8 mouse cellular contexts compared by ENCODE assay signal in the genomic region with DNA sequence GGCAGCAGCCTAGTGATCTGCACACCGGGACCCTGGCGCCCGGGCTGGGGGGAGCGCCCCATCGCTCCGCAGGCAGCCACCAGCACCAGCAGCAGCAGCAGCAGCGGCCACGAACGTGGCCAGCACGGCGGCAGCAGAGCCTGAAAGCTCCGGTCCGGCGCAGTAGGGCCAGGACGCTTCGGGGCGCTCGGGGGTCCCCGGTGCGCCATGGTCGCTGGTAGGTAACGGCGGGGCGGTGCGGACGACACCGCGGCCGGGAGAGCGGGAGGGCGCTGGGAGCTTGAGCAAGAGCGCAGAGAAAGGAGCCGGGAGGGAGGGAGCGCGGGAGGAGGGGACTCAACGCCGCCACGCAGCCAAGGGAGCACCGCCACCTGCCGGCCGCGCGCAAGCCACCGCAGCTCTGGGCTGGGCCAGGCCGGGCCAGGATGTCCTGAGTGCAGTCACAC. TPM values are rescaled to one million over a fixed set of nuclear protein-coding genes. Genes with fewer than 3 reads are reported as not detected.
DNase-seq lines count a peak whose midpoint lies in the region; ATAC-seq and TF ChIP-seq lines count a peak whose summit lies in the region.

A gene (minus strand): TSS at position 303 of the 446 bp plus-strand sequence.

- peak; percentile 51; the same call in 1 of the 2 replicates for ATAC-seq in heart, embryonic 11.5 days (replicated peaks; ENCODE audit: insufficient number of reproducible peaks, low FRiP score, low TSS enrichment)
- peak; percentile 81 for ATAC-seq in kidney, embryonic 15.5 days (replicated peaks; ENCODE audit: low FRiP score)

- H3K4me3 ChIP-seq in embryonic fibroblast, embryonic 13.5 days (ENCODE audit: insufficient read depth, low read length), result peak within 1 kb of the TSS; percentile 77
- H3K4me3 ChIP-seq in heart, embryonic 11.5 days (ENCODE audit: low read depth, low read length), result peak within 1 kb of the TSS; percentile 67
- peak within 1 kb of the TSS; percentile 78 for H3K4me3 ChIP-seq in kidney, embryonic 15.5 days (replicated peaks)
- H3K4me3 ChIP-seq in myocyte, result peak within 1 kb of the TSS; percentile 72

- H3ac ChIP-seq in myocyte (ENCODE audit: control insufficient read depth, insufficient read length), result peak within 1 kb of the TSS; percentile 88

- H3K27ac ChIP-seq in embryonic fibroblast, embryonic 13.5 days (ENCODE audit: insufficient read depth, low read length), result 0 out of 2 replicates have a peak within 1 kb of the TSS, but pooled peaks have one; percentile 6
- H3K27ac ChIP-seq in heart, embryonic 11.5 days (ENCODE audit: low read depth, low read length), result no peak within 1 kb of the TSS
- peak within 1 kb of the TSS; percentile 75 for H3K27ac ChIP-seq in kidney, embryonic 15.5 days

- 1% methylated on average over 42 of the region's 45 CpGs for WGBS in heart, embryonic 11.5 days (ENCODE audit: insufficient replicate concordance)
- WGBS in kidney, embryonic 15.5 days, result under 1% methylated on average over 44 of the region's 45 CpGs

- H3K79me2 ChIP-seq in myocyte (ENCODE audit: control insufficient read depth, insufficient read depth), result peaks cover 37% of the 10 kb centered on the region

- H3K4me1 ChIP-seq in embryonic fibroblast, embryonic 13.5 days (ENCODE audit: control insufficient read depth, insufficient read depth, low read length), result no peaks in the 10 kb centered on the region
- H3K4me1 ChIP-seq in heart, embryonic 11.5 days (ENCODE audit: control insufficient read depth, insufficient read depth, low read length), result 0 out of 2 replicates have a peak, but pooled peaks cover 3% of the 10 kb centered on the region
- H3K4me1 ChIP-seq in kidney, embryonic 15.5 days, result peaks cover 40% of the 10 kb centered on the region

- H3K36me3 ChIP-seq in heart, embryonic 11.5 days (ENCODE audit: control insufficient read depth, insufficient read depth, low read length), result no peaks in the 10 kb centered on the region
- H3K36me3 ChIP-seq in kidney, embryonic 15.5 days, result no peaks in the 10 kb centered on the region
- no peaks in the 10 kb centered on the region for H3K36me3 ChIP-seq in myocyte (ENCODE audit: control insufficient read depth, insufficient read depth)

- peak; percentile 47 for TF ChIP-seq POLR2A in embryonic fibroblast, embryonic 13.5 days (IDR thresholded peaks at IDR 0.05; ENCODE audit: low read depth, low read length)
- peak; percentile 48 for TF ChIP-seq POLR2A in myocyte (IDR thresholded peaks at IDR 0.05; ENCODE audit: insufficient read length, low read depth)

- peaks cover 13% of the 10 kb centered on the region for H3K27me3 ChIP-seq in heart, embryonic 11.5 days (ENCODE audit: control insufficient read depth, insufficient read depth, low read length)
- peaks cover 18% of the 10 kb centered on the region for H3K27me3 ChIP-seq in kidney, embryonic 15.5 days
- H3K27me3 ChIP-seq in myocyte (ENCODE audit: control insufficient read depth, insufficient read depth, insufficient read length), result no peaks in the 10 kb centered on the region

- TF ChIP-seq CTCF in embryonic fibroblast, embryonic 13.5 days (IDR thresholded peaks at IDR 0.05; ENCODE audit: borderline replicate concordance, insufficient read depth, low read length), result peak; percentile 94

- H3K9ac ChIP-seq in heart, embryonic 11.5 days (ENCODE audit: low read depth, low read length), result peak within 1 kb of the TSS; percentile 78
- H3K9ac ChIP-seq in kidney, embryonic 15.5 days, result peak within 1 kb of the TSS; percentile 71

- peak within 1 kb of the TSS; percentile 79 for H3K4me2 ChIP-seq in heart, embryonic 11.5 days
- peak within 1 kb of the TSS; percentile 100 for H3K4me2 ChIP-seq in kidney, embryonic 15.5 days
- peak within 1 kb of the TSS; percentile 86 for H3K4me2 ChIP-seq in myocyte (ENCODE audit: low read depth)

- DNase-seq in 3134 (ENCODE audit: extremely low read depth, insufficient read length, low spot score) (peak; percentile 67), liver (peak; percentile 74)
- DNase-seq in adrenal gland, postnatal 4 days (ENCODE audit: low spot score in 2 of 2), result peak; percentile 60 to 63
- DNase-seq in spleen, postnatal 36 days (ENCODE audit: low spot score in 2 of 2), result peak; percentile 71 to 77

- no peaks in the 10 kb centered on the region for H3K9me3 ChIP-seq in heart, embryonic 11.5 days (replicated peaks; ENCODE audit: control insufficient read depth, low read length)
- no peaks in the 10 kb centered on the region for H3K9me3 ChIP-seq in kidney, embryonic 15.5 days (replicated peaks)

TF ChIP-seq in myocyte, 11 proteins besides CTCF, POLR2A, EP300 and RAD21:
- peak in 1 of 3 experiments; percentile 17 for TF ChIP-seq MYOD1 (IDR thresholded peaks at IDR 0.05; ENCODE audit: control insufficient read depth in 1 of 3, insufficient read length in 2 of 3, low read depth in 2 of 3)
- TF ChIP-seq POLR2AphosphoS2 (IDR thresholded peaks at IDR 0.05; ENCODE audit: insufficient read length, low read depth), result peak; percentile 34
- no peak for TF ChIP-seq CEBPB (IDR thresholded peaks at IDR 0.05; ENCODE audit: insufficient read depth, poor library complexity, severe bottlenecking)
- peak in 2 of 3 experiments; percentile 41 to 48 for TF ChIP-seq MYOG (IDR thresholded peaks at IDR 0.05; ENCODE audit: control insufficient read depth in 1 of 3, insufficient read depth in 1 of 3, insufficient read length in 2 of 3, low read depth in 2 of 3)

RNA-seq across cellular contexts. Expression of the gene that starts here (rescaled TPM):
- 10 to 100 TPM; 33.0 to 35.5 TPM for total RNA-seq in adrenal gland, postnatal 4 days (2021)
- 57.1 and 67.1 TPM in 2 replicates for polyA plus RNA-seq in embryonic fibroblast, embryonic 13.5 days (2011; ENCODE audit: insufficient read length, low read depth, missing spikeins)
- polyA plus RNA-seq in heart, embryonic 11.5 days (2014; fragmentation: Nextera tagmentation; extraction: Ambion mirVana), result 7.1 and 7.3 TPM in 2 replicates
- 11.0 and 12.9 TPM in 2 replicates for polyA plus RNA-seq in kidney, embryonic 15.5 days (2015; fragmentation: Nextera tagmentation; extraction: Ambion mirVana)
- polyA plus RNA-seq in myocyte (2012; fragmentation: generic; extraction: Trizol), result 58.2 TPM
